Mouse (Mus musculus) embryonic facial prominence, embryonic 14.5 days (tissue): ENCODE measurements at regions not wholly inside any gene's neighbourhood (a gene's known extent, or its start where the extent isn't known, plus 50 kb on each side); places are given as distances from the start of the nearest gene placed in this dataset.

Experiments used
- ATAC-seq: fragments of 200-750 bp; cut with Nextera tagmentation; 2 replicates; pipeline ENCODE4 v1.8.0; 2017; ENCODE audit warnings: low read depth, moderate number of reproducible peaks, moderate TSS enrichment
- DNase-seq: peaks from one replicate; pipeline ENCODE4 v3.0.0-alpha.2; 2015; ENCODE audit warnings: low spot score
- H3K27ac ChIP-seq: fragments of 300-500 bp; sonication (generic); replicated peaks from 2 replicates; pipeline ENCODE4 v1.5.1; 2014; ENCODE audit warnings: low read depth, mild to moderate bottlenecking, low read length, moderate library complexity
- H3K27me3 ChIP-seq: fragments of 300-500 bp; sonication (generic); replicated peaks from 2 replicates; pipeline ENCODE4 v1.6.1; 2014; ENCODE audit warnings: low read length; ENCODE audit not compliant: control insufficient read depth, insufficient read depth
- H3K36me3 ChIP-seq: fragments of 300-500 bp; sonication (generic); 2 replicates; pipeline ENCODE4 v1.6.1; 2014; ENCODE audit warnings: low read length, mixed read lengths; ENCODE audit not compliant: control insufficient read depth, insufficient read depth
- H3K4me1 ChIP-seq: fragments of 300-500 bp; sonication (generic); 2 replicates; pipeline ENCODE4 v1.6.1; 2014; ENCODE audit warnings: antibody characterized with exemption, low read length; ENCODE audit not compliant: control insufficient read depth, insufficient read depth
- H3K4me2 ChIP-seq: fragments of 300-500 bp; sonication (generic); 2 replicates; pipeline ENCODE4 v1.6.1; 2014; ENCODE audit warnings: low read depth, mild to moderate bottlenecking, low read length, moderate library complexity, mixed read lengths
- H3K4me3 ChIP-seq: fragments of 300-500 bp; sonication (generic); 2 replicates; pipeline ENCODE4 v1.5.1; 2014; ENCODE audit warnings: low read depth, mild to moderate bottlenecking, low read length
- H3K9ac ChIP-seq: fragments of 300-500 bp; sonication (generic); 2 replicates; pipeline ENCODE4 v1.6.1; 2014; ENCODE audit warnings: low read depth, mild to moderate bottlenecking, low read length, moderate library complexity, mixed read lengths
- H3K9me3 ChIP-seq: fragments of 300-500 bp; sonication (generic); 2 replicates; pipeline ENCODE4 v1.6.1; 2016; ENCODE audit warnings: low read length; ENCODE audit not compliant: control insufficient read depth
- WGBS: fragments of 180-500 bp; shearing (Covaris S2); extraction: QIAGEN DNeasy Blood & Tissue Kit; methylation state at CpG from one replicate; pipeline ENCODE4 v1.1.7; 2014; 5-methylcytosine and 5-hydroxymethylcytosine counted together

DNA sequence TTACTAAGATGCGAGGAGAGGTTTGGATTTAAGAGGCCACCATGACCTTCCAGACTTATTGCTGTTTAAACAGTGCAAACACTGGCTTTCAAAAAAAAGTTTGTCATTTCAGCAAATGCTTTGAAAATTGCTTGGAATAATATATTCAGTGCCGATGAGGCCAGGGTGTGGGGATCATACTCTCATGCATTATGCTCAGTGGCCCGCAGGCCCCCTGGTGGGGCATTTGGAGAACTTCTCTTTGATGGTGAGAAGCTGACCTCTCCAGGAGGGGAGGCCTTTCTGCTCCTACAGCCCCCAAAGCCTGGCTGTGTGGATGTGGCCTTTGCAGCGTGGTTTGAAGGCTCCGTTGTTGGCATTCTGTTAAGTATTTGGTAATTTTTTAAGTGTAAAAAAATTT lies 138.1 kb upstream of the Pitx1 start:
- H3K9ac ChIP-seq: no peak overlapping the region
- no peak overlapping the region for H3K4me2 ChIP-seq
- H3K27ac ChIP-seq: no peak overlapping the region
- no peaks in the 10 kb centered on the region for H3K36me3 ChIP-seq
- H3K4me1 ChIP-seq: peaks cover 5% of the 10 kb centered on the region; the same call in 1 of the 2 replicates
- H3K9me3 ChIP-seq: peaks cover 7% of the 10 kb centered on the region
- H3K27me3 ChIP-seq: no peaks in the 10 kb centered on the region
- 51% methylated on average over 5 of the region's 5 CpGs for WGBS
- ATAC-seq: peak; percentile 47; the same call in 1 of the 2 replicates
- no peak for DNase-seq
- no peak overlapping the region for H3K4me3 ChIP-seq

DNA sequence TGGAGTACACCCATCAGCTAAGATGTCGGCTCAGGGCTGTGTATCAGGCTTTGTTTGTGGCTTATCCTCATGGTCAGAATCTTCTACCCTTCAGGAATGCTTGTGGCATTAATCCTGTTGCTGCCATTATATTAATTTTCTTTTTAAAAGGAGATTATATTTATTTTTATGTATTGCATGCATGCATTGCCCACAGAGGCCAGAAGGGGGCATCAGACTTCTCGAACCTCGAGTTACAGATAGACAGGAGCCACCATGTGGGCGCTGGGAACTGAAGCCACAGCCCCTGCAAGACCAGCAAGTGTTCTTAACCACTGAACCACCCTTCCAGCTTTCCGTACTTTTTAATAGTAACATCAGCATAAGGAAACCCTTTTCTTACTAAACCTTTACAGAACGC lies 134.7 kb upstream of the Pitx1 start:
- peaks cover 6% of the 10 kb centered on the region; the same call in 1 of the 2 replicates for H3K4me1 ChIP-seq
- H3K36me3 ChIP-seq: no peaks in the 10 kb centered on the region

DNA sequence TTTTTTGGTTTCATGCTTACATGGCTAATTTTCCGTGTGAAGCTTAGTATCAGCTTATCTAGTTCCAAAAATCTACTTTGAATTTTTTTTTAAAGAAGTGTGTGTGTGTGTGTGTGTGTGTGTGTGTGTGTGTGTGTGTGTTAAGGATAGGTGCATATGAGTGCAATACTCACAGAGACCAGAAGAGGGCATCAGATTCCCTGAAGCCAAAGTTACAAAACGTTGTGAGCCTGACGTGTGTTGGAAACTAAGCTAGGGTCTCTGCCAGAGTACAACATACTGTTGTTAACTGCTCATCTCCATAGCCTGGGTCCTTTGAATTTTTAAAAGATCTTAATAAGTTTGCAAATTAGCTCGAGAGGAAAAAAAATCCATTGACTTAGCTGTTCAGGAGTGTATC lies 133.5 kb upstream of the Pitx1 start:
- Histone ChIP-seq H3K9me3 (peaks cover 7% of the 10 kb centered on the region), H3K4me3 (no peak overlapping the region), H3K27me3 (0 out of 2 replicates have a peak, but pooled peaks cover 10% of the 10 kb centered on the region), H3K27ac (no peak overlapping the region), H3K9ac (no peak overlapping the region), H3K4me2 (no peak overlapping the region), H3K36me3 (no peaks in the 10 kb centered on the region), H3K4me1 (peaks cover 6% of the 10 kb centered on the region; the same call in 1 of the 2 replicates)
- WGBS: 89% methylated on average over 4 of the region's 4 CpGs
- ATAC-seq (no peak), DNase-seq (no peak)

More for the DNA sequence above, 134.7 kb upstream of the Pitx1 start:
- Histone ChIP-seq H3K4me3 (no peak overlapping the region), H3K9me3 (peaks cover 7% of the 10 kb centered on the region), H3K27me3 (0 out of 2 replicates have a peak, but pooled peaks cover 3% of the 10 kb centered on the region), H3K4me2 (no peak overlapping the region), H3K9ac (no peak overlapping the region), H3K27ac (no peak overlapping the region)
- no peak for ATAC-seq
- no peak for DNase-seq
- 86% methylated on average over 6 of the region's 6 CpGs for WGBS

DNA sequence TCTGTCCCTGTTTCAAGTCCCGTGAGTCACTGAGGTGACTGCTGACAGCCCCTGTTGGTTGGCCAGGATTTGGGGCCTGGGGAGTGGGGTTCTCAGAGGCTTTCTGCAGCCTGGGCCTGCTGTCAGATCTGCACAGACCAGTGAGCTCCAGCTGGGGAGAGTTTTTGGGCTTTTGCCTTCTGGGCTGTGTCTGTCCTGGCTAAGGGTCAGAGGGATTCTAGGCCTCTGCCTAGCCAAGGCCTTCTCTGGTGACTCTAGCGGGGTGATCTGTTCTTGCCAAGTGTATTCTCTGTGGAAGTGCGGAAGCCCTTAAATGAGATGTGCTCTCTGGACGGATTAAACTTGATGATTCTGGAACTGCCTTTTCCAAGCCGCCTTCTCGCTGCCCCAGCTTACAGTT lies 131.2 kb upstream of the Pitx1 start:
- Histone ChIP-seq H3K27ac (no peak overlapping the region), H3K4me1 (peaks cover 15% of the 10 kb centered on the region; the same call in 1 of the 2 replicates), H3K4me2 (no peak overlapping the region), H3K9ac (no peak overlapping the region), H3K36me3 (no peaks in the 10 kb centered on the region), H3K9me3 (peaks cover 7% of the 10 kb centered on the region), H3K4me3 (no peak overlapping the region), H3K27me3 (0 out of 2 replicates have a peak, but pooled peaks cover 15% of the 10 kb centered on the region)
- ATAC-seq (no peak), DNase-seq (no peak)
- WGBS: 73% methylated on average over 6 of the region's 6 CpGs

DNA sequence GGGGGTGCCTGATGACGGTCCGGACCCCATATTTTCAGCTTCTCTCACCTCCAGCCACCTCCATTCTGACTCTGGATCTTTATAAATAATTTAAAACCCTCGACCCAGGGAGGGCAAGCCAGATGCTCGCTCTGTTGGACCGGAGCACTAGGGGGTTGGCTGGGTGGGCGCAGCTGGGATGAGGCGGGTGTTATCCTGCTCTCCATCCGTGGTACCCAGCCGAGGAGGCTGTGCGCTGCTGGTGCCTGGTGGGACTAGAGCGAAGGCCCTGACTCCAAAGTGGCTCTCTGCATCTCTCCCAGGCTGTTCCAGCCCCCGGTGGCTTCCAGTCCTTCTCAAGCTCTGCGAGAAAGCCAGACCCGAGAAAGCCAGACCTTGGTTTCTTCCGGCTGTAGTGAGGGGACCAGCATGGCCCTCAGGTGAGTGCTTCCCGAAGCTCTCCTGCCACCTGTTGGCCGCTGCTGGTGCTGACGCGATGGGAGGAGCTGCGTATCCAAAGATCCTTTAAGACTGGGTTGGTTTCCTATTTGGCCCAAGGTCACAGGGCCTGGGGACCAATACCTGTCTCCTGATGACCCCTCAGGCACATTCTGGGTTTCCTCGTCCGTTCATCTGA lies 127.1 kb upstream of the Pitx1 start:
- H3K9ac ChIP-seq: peak overlapping the region; percentile 59
- 4% methylated on average over 21 of the region's 22 CpGs for WGBS
- peaks cover 15% of the 10 kb centered on the region; the same call in 1 of the 2 replicates for H3K4me1 ChIP-seq
- H3K27me3 ChIP-seq: peaks cover 21% of the 10 kb centered on the region; the same call in 1 of the 2 replicates
- peak overlapping the region; percentile 57 for H3K4me2 ChIP-seq
- ATAC-seq (peak; percentile 90), DNase-seq (peak; percentile 92)
- H3K4me3 ChIP-seq: peak overlapping the region; percentile 31
- no peaks in the 10 kb centered on the region for H3K36me3 ChIP-seq
- H3K27ac ChIP-seq: peak overlapping the region; percentile 66
- H3K9me3 ChIP-seq: no peaks in the 10 kb centered on the region

DNA sequence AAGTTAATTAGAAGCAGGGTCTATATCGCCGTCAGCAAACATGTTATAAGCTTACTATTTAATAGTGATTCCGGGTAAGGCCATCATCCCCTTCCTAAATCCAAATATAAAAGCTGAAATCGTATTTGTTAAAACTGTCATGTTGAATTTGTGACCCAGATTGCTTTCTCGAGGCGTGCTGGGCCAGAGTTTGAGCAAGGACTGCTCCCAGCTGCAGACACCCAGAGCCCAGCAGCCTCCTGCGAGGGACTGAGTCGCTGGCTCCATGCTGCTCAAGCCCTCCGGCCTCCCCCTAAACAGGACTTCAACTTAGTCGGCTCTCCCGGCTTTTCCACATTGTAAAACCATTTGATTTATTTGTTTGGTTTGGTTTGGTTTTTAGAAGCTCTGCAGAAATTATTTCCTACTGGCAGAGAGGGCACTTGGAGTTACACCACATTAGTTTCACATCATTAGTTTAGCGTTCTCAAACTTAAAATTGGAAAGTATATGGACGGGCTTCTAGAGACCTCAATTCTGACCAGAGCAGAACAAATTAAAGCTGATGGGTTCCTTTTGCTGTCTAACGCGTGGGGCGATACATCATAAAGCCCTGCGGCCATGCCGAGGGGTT lies 126.4 kb upstream of the Pitx1 start:
- H3K27me3 ChIP-seq: peaks cover 23% of the 10 kb centered on the region; the same call in 1 of the 2 replicates
- peak overlapping the region; percentile 57 for H3K4me2 ChIP-seq
- H3K9me3 ChIP-seq: no peaks in the 10 kb centered on the region
- H3K4me1 ChIP-seq: peaks cover 15% of the 10 kb centered on the region; the same call in 1 of the 2 replicates
- ATAC-seq (no peak), DNase-seq (peak; percentile 67)
- 14% methylated on average over 18 of the region's 18 CpGs for WGBS
- no peaks in the 10 kb centered on the region for H3K36me3 ChIP-seq
- H3K9ac ChIP-seq: peak overlapping the region; percentile 59
- H3K27ac ChIP-seq: peak overlapping the region; percentile 66
- H3K4me3 ChIP-seq: peak overlapping the region; percentile 31

DNA sequence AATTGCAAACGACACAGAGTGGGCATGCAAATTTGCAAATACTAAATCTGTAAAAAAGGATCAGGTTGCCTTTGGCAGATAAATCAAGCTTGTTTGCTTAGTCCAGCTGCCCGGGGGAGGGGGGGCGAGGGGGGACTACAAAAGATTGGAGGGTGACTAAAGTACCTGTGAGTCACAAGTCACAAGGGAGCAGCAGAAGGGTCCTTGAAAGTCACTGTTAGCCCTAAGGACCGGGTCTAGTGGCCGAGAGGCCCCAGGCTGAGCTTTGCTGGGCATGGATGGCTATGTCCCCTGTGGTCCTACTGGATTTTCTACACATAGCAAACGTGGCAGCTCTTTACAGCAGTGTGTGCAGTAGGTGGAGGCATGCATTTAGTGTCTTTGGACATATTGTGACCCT lies 118.4 kb upstream of the Pitx1 start:
- H3K9ac ChIP-seq: no peak overlapping the region
- H3K27ac ChIP-seq: no peak overlapping the region
- 67% methylated on average over 6 of the region's 6 CpGs for WGBS
- 0 out of 2 replicates have a peak, but pooled peaks cover 5% of the 10 kb centered on the region for H3K27me3 ChIP-seq
- no peak overlapping the region for H3K4me2 ChIP-seq
- no peaks in the 10 kb centered on the region for H3K4me1 ChIP-seq
- H3K4me3 ChIP-seq: no peak overlapping the region
- DNase-seq (no peak), ATAC-seq (no peak)
- H3K36me3 ChIP-seq: no peaks in the 10 kb centered on the region
- no peaks in the 10 kb centered on the region for H3K9me3 ChIP-seq

DNA sequence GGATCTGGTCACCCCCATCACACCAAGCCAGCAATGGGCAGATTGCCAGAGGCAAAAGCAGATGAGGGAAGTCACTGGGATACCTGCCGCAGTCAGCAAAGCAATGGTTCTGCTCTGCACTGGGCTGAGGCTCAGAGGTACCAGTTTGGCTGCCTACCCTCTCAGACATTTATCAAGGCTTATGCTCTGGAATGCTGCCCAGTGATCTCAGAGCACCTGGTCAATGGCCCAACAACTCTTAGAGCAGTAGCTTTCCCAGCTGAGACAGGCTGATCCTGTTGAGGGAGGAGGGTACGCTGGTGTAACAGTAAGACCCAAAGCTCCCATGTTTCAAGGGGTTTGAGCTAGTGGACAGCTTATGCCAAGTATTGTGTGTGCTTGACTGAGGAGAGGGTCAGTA lies 117.4 kb upstream of the Pitx1 start:
- Histone ChIP-seq H3K4me1 (peaks cover 4% of the 10 kb centered on the region), H3K4me3 (no peak overlapping the region), H3K36me3 (no peaks in the 10 kb centered on the region), H3K9me3 (no peaks in the 10 kb centered on the region), H3K9ac (no peak overlapping the region), H3K4me2 (no peak overlapping the region), H3K27ac (no peak overlapping the region), H3K27me3 (0 out of 2 replicates have a peak, but pooled peaks cover 5% of the 10 kb centered on the region)
- no peak for DNase-seq
- ATAC-seq: no peak
- WGBS: 95% methylated on average over 2 of the region's 2 CpGs
